Mouse (Mus musculus): ENCODE results near the gene Akr1b8. TPM values are rescaled to one million over a fixed set of nuclear protein-coding genes. Genes with fewer than 3 reads are reported as not detected.
"Not testable (repeated sequence)": the region's sequence is repeated elsewhere in the genome, so short reads cannot be mapped to it uniquely, and the experiment has no call there.

The Akr1b8 gene
- total and polyA plus RNA-seq, 3 experiments, result 3.3 to 4.8 (median 3.5) TPM

GRCm38 (mm10) chr6:34367998-34368397, 14.1 kb downstream of the Akr1b8 start:
- 55% methylated on average over 9 of the region's 9 CpGs for WGBS
- no peaks in the 10 kb centered on the region for H3K36me3 ChIP-seq (ENCODE audit: control insufficient read depth, insufficient read depth, low read length)
- no peak overlapping the region for H3K27ac ChIP-seq
- H3K9ac ChIP-seq (ENCODE audit: low read depth, low read length), result no peak overlapping the region
- TF ChIP-seq POLR2A (IDR thresholded peaks at IDR 0.05; ENCODE audit: insufficient read depth, low read depth, low read length) (no peak), EP300 (IDR thresholded peaks at IDR 0.05; ENCODE audit: insufficient read depth, low read depth, low read length) (no peak), CTCF (IDR thresholded peaks at IDR 0.05) (no peak)
- no peaks in the 10 kb centered on the region for H3K27me3 ChIP-seq (ENCODE audit: control insufficient read depth, insufficient read depth, low read length)
- H3K4me3 ChIP-seq, result no peak overlapping the region
- H3K4me1 ChIP-seq (ENCODE audit: control insufficient read depth, insufficient read depth, low read length), result peaks cover 1% of the 10 kb centered on the region; the same call in 1 of the 2 replicates
- intact Hi-C loops (cut with DNase I), result no loop called here
- peak in 1 of 2 experiments; percentile 53 for DNase-seq
- H3K79me2 ChIP-seq (replicated peaks; ENCODE audit: control insufficient read depth, insufficient read depth, low read length), result no peaks in the 10 kb centered on the region

GRCm38 (mm10) chr6:34370081-34370480, 16.2 kb downstream of the Akr1b8 start:
- TF ChIP-seq EP300 (IDR thresholded peaks at IDR 0.05; ENCODE audit: insufficient read depth, low read depth, low read length) (no peak), CTCF (IDR thresholded peaks at IDR 0.05) (no peak), POLR2A (IDR thresholded peaks at IDR 0.05; ENCODE audit: insufficient read depth, low read depth, low read length) (no peak)
- intact Hi-C loops (cut with DNase I), result loop anchor here (2.0 to 5.0 kb wide), 2 partner anchors 78 to 79 kb away; no protein-coding TSS in a partner anchor
- no peaks in the 10 kb centered on the region for H3K36me3 ChIP-seq (ENCODE audit: control insufficient read depth, insufficient read depth, low read length)
- no peaks in the 10 kb centered on the region for H3K79me2 ChIP-seq (replicated peaks; ENCODE audit: control insufficient read depth, insufficient read depth, low read length)
- no peak overlapping the region for H3K27ac ChIP-seq
- H3K4me1 ChIP-seq (ENCODE audit: control insufficient read depth, insufficient read depth, low read length), result peaks cover 1% of the 10 kb centered on the region; the same call in 1 of the 2 replicates
- WGBS, result 85% methylated on average over 8 of the region's 8 CpGs
- no peak overlapping the region for H3K9ac ChIP-seq (ENCODE audit: low read depth, low read length)
- DNase-seq, result no peak
- no peaks in the 10 kb centered on the region for H3K27me3 ChIP-seq (ENCODE audit: control insufficient read depth, insufficient read depth, low read length)
- H3K4me3 ChIP-seq, result no peak overlapping the region

- Histone ChIP-seq H3K36me3 (ENCODE audit: control insufficient read depth, insufficient read depth, low read length) (no peaks in the 10 kb centered on the region), H3K27ac (no peak overlapping the region), H3K4me3 (no peak overlapping the region), H3K9ac (ENCODE audit: low read depth, low read length) (peak overlapping the region; percentile 66), H3K27me3 (ENCODE audit: control insufficient read depth, insufficient read depth, low read length) (no peaks in the 10 kb centered on the region), H3K79me2 (replicated peaks; ENCODE audit: control insufficient read depth, insufficient read depth, low read length) (no peaks in the 10 kb centered on the region), H3K4me1 (ENCODE audit: control insufficient read depth, insufficient read depth, low read length) (peaks cover 1% of the 10 kb centered on the region; the same call in 1 of the 2 replicates)
- 18% methylated on average over 18 of the region's 18 CpGs for WGBS
- TF ChIP-seq CTCF (IDR thresholded peaks at IDR 0.05) (peak; percentile 86), POLR2A (IDR thresholded peaks at IDR 0.05; ENCODE audit: insufficient read depth, low read depth, low read length) (no peak)
- peak; percentile 75 to 78 for DNase-seq
- intact Hi-C loops (cut with DNase I), result loop anchor here (2.0 to 5.0 kb wide), 2 partner anchors 77 to 80 kb away; no protein-coding TSS in a partner anchor
Observed at GRCm38 (mm10) chr6:34371700-34372351, 17.9 kb downstream of the Akr1b8 start.

DNA sequence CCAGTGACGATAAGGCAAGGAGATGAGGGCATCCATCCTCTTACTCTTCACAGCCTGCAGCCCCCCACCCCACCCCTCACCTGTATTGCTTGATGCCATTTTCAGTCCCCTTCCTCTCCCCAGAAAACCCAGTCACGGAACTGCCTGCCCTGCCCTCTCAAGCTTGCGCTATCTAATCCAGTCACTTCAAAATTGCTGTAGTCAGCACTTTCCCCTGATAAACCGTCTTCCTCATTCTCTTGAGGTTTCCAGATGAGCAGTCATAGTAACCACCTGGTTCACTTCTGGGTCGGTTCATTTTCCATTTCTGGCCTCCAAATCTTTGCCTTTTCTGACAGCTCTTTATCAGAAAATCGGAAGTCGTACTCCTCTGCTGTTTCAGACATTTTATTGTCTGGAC, 19.9 kb downstream of the Akr1b8 start:
- no peak overlapping the region for H3K4me3 ChIP-seq
- no peaks in the 10 kb centered on the region for H3K36me3 ChIP-seq (ENCODE audit: control insufficient read depth, insufficient read depth, low read length)
- intact Hi-C loops (cut with DNase I), result loop anchor here (5.0 kb wide), 1 partner anchor 82 kb away; no protein-coding TSS in a partner anchor
- peaks cover 1% of the 10 kb centered on the region; the same call in 1 of the 2 replicates for H3K4me1 ChIP-seq (ENCODE audit: control insufficient read depth, insufficient read depth, low read length)
- no peaks in the 10 kb centered on the region for H3K27me3 ChIP-seq (ENCODE audit: control insufficient read depth, insufficient read depth, low read length)
- H3K79me2 ChIP-seq (replicated peaks; ENCODE audit: control insufficient read depth, insufficient read depth, low read length), result no peaks in the 10 kb centered on the region
- no peak for DNase-seq
- no peak for TF ChIP-seq EP300 (IDR thresholded peaks at IDR 0.05; ENCODE audit: insufficient read depth, low read depth, low read length)
- TF ChIP-seq POLR2A (IDR thresholded peaks at IDR 0.05; ENCODE audit: insufficient read depth, low read depth, low read length), result no peak
- H3K9ac ChIP-seq (ENCODE audit: low read depth, low read length), result no peak overlapping the region
- 59% methylated on average over 7 of the region's 7 CpGs for WGBS
- H3K27ac ChIP-seq, result no peak overlapping the region

- H3K4me3 ChIP-seq; H3K27ac ChIP-seq; DNase-seq; H3K79me2 ChIP-seq (replicated peaks; ENCODE audit: control insufficient read depth, insufficient read depth, low read length); H3K9ac ChIP-seq (ENCODE audit: low read depth, low read length); intact Hi-C loops (cut with DNase I); H3K27me3 ChIP-seq (ENCODE audit: control insufficient read depth, insufficient read depth, low read length); H3K4me1 ChIP-seq (ENCODE audit: control insufficient read depth, insufficient read depth, low read length); H3K36me3 ChIP-seq (ENCODE audit: control insufficient read depth, insufficient read depth, low read length): not testable (repeated sequence)
- WGBS, result 81% methylated on average over 5 of the region's 5 CpGs
Observed at GRCm38 (mm10) chr6:34375888-34376287, 22.0 kb downstream of the Akr1b8 start.

DNA sequence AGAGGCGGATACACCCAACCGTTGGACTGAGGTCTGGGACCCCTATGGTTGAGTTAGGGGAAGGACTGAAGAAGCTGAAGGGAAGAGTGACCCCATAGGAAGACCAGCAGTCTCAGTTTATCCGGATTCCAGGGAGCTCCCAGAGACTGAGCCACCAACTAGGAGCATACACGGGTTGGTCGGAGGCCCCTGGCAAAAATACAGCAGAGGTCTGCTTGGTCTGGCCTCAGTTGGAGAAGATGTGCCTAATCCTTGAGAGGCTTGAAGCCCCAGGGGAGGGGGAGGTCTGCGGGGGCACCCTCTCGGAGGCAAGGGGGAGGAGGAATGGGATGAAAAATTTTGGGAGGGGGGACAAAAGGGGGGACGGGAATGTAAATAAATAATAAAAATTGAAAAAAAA, 29.5 kb downstream of the Akr1b8 start:
- H3K27me3 ChIP-seq (ENCODE audit: control insufficient read depth, insufficient read depth, low read length), result no peaks in the 10 kb centered on the region
- no peaks in the 10 kb centered on the region for H3K36me3 ChIP-seq (ENCODE audit: control insufficient read depth, insufficient read depth, low read length)
- intact Hi-C loops (cut with DNase I), result no loop called here
- H3K9ac ChIP-seq (ENCODE audit: low read depth, low read length), result no peak overlapping the region
- DNase-seq, result no peak
- no peaks in the 10 kb centered on the region for H3K79me2 ChIP-seq (replicated peaks; ENCODE audit: control insufficient read depth, insufficient read depth, low read length)
- no peaks in the 10 kb centered on the region; the same call in 1 of the 2 replicates for H3K4me1 ChIP-seq (ENCODE audit: control insufficient read depth, insufficient read depth, low read length)
- H3K4me3 ChIP-seq, result no peak overlapping the region; the same call in 1 of the 2 replicates
- H3K27ac ChIP-seq, result no peak overlapping the region; the same call in 1 of the 2 replicates
- TF ChIP-seq POLR2A (IDR thresholded peaks at IDR 0.05; ENCODE audit: insufficient read depth, low read depth, low read length) (no peak), EP300 (IDR thresholded peaks at IDR 0.05; ENCODE audit: insufficient read depth, low read depth, low read length) (no peak), CTCF (IDR thresholded peaks at IDR 0.05) (no peak)
- WGBS, result 50% methylated on average over 8 of the region's 8 CpGs

Data from heart, adult 2 months (tissue).